Mouse (Mus musculus) adipocyte (in vitro differentiated cells): ENCODE data around the gene Nes.

Source experiments
- DNase-seq: peaks from one replicate; pipeline ENCODE4 v3.0.0-alpha.2; 2016; ENCODE audit warnings: low spot score

Nes gene

GRCm38 (mm10) chr3:87982836-87983601 lies 12.1 kb downstream of the Nes start:
- DNase-seq: no peak

DNA sequence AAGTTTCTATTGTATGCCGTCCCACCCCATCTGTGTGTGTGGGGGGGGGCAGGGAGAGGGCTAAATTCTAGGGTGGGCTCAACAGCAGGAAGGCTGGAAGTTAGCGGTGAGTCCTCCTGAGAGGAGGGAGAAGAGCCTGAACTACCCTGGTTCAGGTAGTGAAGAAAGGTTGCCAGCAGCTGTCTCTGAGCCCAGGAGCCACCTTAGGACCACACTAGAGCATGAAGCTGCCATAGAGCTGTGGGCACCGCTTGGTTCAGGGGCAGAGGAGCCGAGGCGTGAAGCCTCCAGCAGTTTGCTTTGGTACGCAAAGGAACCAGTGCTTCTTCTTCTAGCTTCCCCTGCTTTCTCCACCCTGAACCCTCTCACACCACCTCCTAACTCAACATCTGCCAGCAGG lies 12.7 kb downstream of the Nes start:
- no peak for DNase-seq

DNA sequence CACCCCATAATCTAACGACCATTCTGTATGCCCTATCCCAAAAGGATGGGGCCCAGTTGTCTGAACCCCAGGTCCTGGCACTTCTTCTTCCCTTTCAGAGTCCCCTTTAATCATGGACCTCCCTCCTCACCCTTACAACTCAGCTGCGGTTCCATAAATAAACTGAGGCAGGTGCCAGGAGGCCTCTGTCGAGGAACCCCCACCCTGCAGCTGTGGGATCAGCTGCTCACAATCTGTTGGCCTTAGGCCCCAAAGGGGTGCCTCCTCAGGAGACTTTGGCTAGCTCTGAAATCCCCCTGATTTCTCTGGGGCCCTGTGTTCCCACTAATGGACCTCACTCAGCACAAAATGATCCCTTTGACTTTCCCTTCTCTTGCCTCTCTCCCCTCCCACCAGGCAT lies 13.2 kb downstream of the Nes start:
- no peak for DNase-seq

GRCm38 (mm10) chr3:87985505-87986320 lies 14.8 kb downstream of the Nes start:
- no peak for DNase-seq

DNA sequence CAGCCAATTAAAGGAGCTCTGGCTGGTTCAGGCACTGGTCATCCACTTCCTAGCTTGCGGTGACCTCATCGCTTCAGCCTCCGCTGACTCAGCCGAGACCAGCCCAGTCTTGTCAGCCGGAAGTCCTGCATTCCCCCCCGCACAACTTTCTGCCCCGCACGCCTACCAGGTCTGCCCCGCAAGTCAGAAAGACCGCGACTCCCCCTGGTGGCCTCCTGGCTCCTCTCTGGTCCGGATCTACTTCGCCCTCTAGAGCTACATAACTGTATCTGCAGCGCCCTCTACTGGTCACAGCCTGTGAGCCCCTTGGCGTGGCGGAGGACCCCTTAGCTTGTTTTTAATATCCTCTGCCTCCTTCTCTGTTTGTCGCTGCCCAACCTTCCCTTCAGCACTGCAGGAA lies 16.0 kb downstream of the Nes start:
- DNase-seq: peak; percentile 76

DNA sequence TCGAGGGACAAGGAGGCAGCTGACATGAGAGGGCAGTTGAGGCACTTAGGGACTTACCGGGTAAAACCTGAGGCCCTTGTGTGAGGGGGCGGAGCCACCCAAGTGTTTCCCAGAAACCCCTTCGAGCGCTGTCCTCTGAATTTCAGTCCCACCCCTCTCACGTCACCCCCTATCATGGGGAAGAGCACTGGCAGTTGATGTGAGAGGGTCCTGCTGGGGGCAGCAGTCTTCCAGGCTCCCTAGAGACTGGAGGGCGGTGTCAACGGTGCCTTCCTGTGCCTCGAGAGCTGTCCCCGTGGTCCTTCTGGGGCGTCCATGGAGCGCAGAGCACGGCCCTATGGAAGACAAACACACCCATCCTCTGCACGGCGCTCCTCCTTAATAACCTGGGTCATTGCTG lies 16.8 kb downstream of the Nes start:
- DNase-seq: no peak

DNA sequence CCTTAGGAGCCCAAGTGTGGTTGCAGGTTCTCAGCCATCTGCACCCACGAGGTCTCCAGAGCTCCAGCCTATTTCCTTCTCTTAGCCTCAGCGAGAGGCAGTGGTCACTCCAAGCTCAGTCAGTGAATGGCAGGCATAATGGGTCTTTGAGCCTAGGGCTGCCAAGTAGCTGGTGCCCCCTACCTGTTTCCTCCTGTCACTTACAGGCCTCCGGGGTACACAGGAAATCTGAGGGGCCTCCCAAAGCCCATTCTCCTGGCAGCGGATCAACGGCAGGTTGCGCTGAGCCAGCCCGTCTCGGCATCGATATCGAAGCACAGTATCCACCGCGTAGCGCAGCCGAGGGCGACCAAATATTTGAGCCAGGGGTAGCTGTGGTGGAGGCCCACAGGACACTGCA lies 17.2 kb downstream of the Nes start:
- DNase-seq: no peak

DNA sequence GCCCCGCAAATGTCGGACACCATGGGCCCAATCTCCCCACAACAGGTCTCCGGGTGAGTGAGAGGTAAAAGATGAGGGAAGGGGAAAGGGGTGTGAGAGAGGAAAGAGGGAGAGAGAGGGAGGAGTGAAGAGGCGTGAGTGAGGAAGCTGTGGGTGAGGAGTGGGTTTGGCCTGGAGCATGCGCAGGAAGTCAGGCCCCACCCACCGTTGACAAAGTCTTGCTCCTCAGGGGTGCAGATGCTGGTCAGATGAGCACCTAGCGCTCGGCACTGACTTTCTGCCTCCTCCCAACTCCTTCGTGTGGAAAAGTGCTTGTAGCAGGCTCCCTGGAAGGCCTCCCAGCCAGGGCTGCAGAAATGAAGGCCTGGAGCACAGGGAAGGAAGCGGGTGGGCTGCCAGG lies 19.1 kb downstream of the Nes start:
- no peak for DNase-seq

DNA sequence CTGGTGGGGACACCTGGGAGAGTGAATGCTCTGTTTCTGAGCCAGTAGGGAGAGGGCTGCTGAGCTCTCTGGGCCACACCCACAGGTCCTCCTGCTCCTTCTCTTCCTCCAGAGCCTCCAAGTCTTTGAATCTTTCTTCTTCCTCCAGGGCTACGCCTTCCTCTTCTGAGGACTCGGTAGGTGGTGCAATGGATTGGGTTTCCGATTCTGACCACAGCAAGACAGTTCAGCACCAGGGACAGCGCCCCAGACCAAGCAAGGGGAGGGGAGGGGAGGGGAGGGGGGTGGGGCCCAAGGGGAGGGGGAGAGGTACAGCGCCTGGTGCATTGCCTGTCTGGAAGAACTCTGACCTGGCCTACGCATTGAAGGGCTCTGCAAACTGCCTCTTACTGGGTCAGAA lies 22.6 kb downstream of the Nes start:
- peak; percentile 60 for DNase-seq

GRCm38 (mm10) chr3:87995331-87995730 lies 24.5 kb downstream of the Nes start:
- DNase-seq: no peak

- DNase-seq: no peak
Measured at GRCm38 (mm10) chr3:87996401-87996800, 25.5 kb downstream of the Nes start.

- no peak for DNase-seq
Measured at GRCm38 (mm10) chr3:87996971-87997614, 26.2 kb downstream of the Nes start.

DNA sequence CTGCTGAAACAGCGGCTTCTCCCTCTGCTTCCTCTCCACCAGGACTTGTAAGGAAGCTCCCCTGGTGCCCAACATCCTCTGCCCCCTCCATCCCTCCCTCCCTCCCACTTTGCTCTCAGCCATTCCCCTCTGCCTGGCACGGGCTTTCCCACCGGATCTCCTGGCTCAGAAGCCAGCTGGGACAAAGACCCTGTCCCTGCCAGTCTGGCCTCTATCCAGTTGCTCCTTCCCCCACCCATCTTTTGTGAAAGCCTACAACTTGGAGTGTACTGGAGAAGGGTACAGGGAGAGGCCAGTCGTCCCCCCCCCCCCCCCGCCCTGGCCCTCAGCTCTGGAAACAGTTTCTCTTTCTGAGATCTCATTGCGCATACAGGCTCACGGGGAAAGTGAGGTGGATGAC lies 27.9 kb downstream of the Nes start:
- DNase-seq: no peak

GRCm38 (mm10) chr3:87999243-87999895 lies 28.5 kb downstream of the Nes start:
- no peak for DNase-seq

DNA sequence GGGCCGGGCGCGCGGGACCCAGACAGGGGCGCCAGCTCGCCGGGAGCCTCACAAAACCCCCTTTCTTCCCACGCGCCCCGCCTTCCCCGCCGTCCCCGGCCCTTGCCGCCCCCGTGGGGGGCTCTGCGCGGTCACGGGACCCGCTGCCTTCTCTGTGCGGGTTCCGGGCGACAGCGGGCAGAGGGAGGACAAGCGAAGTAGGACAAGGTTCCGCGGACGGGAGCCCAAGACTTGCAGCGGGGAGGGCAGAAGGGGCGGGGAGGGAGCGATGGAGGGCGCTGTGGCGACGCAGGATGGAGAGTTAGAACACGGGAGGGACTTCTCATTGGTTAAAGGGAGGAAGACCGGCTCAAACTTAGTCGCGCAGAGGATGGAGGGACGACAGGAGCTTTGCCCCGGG lies 29.3 kb downstream of the Nes start, which contains the start of gene Bcan:
Bcan (minus strand) TSS at position 50 of the 400 bp plus-strand sequence.
- DNase-seq: no peak

DNA sequence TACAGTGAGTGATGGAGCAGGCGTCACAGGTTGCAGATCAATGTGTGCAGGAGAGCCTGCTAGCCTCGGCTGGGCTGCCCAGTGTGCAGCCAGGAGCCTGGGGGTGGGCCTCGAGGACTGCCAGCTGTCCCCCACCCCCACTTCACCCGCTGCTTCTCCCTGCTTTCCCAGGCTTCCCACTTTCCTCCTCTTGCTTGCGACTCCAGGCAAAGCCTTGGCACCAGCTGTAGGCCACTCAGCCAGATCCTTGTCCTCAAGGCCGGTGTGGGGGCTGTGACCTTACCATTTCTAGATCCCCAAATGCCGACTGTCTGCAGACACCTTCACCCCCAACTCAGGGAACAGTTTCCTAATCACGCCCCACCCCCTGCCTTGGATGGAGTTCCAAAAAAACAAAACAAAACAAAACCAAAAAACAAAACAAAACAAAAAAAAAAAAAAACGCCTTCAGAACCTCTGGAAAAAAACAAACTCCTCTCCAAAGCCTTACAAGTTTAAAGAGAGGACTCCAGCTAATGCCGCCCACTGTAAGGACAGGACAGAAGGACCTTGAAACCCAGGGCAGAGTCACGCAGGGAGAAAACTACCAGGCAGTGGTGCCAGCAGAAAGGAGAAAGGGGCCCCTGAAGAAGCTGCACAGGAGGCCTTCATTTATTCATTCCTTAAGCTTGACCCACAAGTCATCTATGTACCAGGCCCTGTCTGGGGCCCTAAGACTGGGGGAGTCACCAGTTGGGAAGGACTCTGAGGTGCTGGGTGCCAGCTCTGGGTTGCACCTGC lies 30.1 kb downstream of the Nes start:
- DNase-seq: no peak

DNA sequence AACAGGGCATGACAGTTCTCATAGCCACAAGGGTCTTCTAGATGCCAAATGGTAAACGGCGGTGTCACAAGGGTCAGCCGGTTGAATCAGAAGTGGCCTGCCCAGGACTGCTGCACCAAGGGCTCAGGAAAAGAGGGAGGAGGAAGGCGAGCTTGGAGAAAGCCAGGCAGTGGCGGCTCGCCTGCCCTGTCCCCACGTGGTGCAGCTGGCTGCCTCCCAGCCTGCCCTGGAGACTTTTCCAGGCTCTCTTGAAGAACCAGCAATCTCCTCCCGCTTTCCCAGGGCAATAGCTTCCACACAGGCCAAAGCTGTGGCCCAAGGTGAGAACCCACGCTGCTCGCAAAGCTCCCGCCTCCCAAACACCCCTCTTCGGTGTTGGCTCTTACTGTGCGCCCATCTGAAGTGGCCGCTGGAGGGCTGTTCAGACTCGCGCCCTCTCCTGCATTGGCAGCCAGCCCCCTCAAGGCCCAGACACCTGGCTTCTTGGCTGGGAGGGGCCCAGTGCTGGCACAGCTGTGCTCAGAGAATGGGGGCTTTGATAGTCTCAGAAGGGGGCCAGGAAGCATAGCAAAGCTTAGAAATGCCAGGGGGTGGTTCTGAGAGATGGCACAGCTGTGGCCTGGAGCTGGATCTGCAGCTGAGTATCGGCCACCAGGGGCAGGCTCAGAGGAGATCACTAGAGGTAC lies 31.6 kb downstream of the Nes start:
- DNase-seq: peak; percentile 71

GRCm38 (mm10) chr3:88005822-88006786 lies 35.2 kb downstream of the Nes start:
- no peak for DNase-seq

DNA sequence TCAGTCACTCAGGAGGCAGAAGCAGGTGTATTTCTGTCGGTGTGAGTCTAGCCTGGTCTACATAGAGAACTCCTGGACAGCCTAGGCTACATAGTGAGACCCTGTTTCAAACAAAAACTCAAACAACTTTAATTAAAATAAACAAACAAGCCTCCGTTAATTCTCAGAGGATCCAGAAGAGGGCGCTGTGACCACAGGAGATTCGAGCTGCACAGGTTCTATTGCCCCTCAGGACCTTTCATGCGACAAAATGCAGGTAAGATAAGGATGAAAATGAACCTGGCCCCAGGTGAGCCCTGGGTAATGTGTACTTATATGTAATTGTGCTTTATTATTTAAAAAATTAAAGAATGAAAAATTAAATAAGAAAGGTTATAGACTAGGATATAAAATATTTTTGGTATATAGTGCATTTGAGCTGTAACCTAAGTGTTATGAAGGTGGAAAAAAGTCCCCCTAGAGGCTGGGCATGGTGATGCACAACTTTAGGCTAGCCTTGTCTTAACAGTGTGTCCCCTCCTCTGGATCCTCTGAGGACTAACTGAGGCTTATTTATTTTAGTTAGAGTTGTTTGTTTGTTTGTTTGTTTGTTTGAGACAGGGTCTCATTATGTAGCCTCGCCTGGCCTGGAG lies 39.9 kb downstream of the Nes start:
- peak; percentile 24 for DNase-seq
